Mouse (Mus musculus): ENCODE results near the gene Atp10b. TPM values are rescaled to one million over a fixed set of nuclear protein-coding genes. Genes with fewer than 3 reads are reported as not detected.

The Atp10b gene
- total and polyA plus RNA-seq, 3 experiments: 0.10 TPM; not detected in 2

DNA sequence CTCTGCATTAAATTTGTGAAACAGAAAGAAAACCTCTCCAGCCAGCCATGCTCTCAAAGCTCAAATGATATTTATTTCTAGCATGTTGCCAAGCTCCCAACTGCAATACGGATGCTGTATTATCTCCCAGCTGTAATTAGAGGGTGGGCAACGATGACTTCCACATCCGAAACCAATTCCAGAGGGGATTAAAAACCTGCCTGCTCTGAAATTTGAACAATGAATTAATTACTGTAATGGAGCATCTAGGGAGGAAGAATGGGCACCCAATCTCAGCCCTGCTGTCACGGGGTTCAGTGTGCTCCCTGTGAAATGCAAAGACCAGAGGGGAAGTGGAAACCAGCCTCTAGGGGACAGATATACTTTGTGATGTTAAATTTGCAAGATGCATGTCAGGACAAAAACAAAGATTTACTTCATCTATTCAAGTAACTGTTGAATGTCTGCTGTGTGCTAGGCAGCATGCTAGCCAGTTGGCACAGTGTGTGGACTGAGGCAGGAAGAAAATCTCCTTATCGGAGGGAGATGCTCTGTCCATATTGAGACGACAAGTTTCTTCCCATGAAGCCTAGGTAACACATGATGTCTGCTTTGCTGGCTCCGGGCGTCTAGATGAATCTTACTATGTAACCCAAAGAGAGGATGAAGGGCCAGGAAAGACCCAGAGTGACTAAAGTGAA is 86.8 kb downstream of the Atp10b start:
- intact Hi-C loops (cut with DNase I): no loop called here
- H3K79me2 ChIP-seq (replicated peaks; ENCODE audit: control insufficient read depth, insufficient read depth, low read length): no peaks in the 10 kb centered on the region
- no peaks in the 10 kb centered on the region for H3K36me3 ChIP-seq (ENCODE audit: control insufficient read depth, insufficient read depth, low read length)
- DNase-seq: no peak
- TF ChIP-seq POLR2A (IDR thresholded peaks at IDR 0.05; ENCODE audit: insufficient read depth, low read depth, low read length): no peak
- no peak for TF ChIP-seq CTCF (IDR thresholded peaks at IDR 0.05)
- no peak for TF ChIP-seq EP300 (IDR thresholded peaks at IDR 0.05; ENCODE audit: insufficient read depth, low read depth, low read length)
- no peaks in the 10 kb centered on the region for H3K27me3 ChIP-seq (ENCODE audit: control insufficient read depth, insufficient read depth, low read length)
- H3K27ac ChIP-seq: no peak overlapping the region
- WGBS: 73% methylated on average over 8 of the region's 8 CpGs
- no peak overlapping the region for H3K4me3 ChIP-seq
- no peak overlapping the region for H3K9ac ChIP-seq (ENCODE audit: low read depth, low read length)
- H3K4me1 ChIP-seq (ENCODE audit: control insufficient read depth, insufficient read depth, low read length): no peaks in the 10 kb centered on the region

DNA sequence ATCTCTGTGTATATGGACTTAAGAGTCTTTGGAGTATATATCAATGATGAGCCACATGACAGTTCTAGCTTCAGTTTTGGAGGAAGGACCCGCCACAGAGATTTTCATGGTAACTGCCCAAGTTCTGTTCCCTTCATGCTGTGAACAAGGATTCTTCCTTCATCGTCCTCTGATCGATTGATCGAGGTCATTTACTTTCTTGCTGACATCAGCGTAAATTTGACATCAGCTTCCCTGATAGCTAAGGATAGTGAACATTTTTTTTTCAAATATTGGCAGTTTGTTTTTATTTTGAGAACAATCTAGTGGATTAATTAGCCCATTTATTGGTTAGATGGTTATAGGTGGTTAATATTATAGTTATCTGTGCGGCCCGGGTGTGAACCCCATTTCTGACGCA is 90.1 kb downstream of the Atp10b start:
- TF ChIP-seq POLR2A (IDR thresholded peaks at IDR 0.05; ENCODE audit: insufficient read depth, low read depth, low read length): no peak
- TF ChIP-seq EP300 (IDR thresholded peaks at IDR 0.05; ENCODE audit: insufficient read depth, low read depth, low read length): no peak
- no peak for TF ChIP-seq CTCF (IDR thresholded peaks at IDR 0.05)
- Histone ChIP-seq H3K36me3 (ENCODE audit: control insufficient read depth, insufficient read depth, low read length) (no peaks in the 10 kb centered on the region), H3K27ac (no peak overlapping the region), H3K27me3 (ENCODE audit: control insufficient read depth, insufficient read depth, low read length) (no peaks in the 10 kb centered on the region), H3K4me3 (no peak overlapping the region), H3K9ac (ENCODE audit: low read depth, low read length) (no peak overlapping the region), H3K79me2 (replicated peaks; ENCODE audit: control insufficient read depth, insufficient read depth, low read length) (no peaks in the 10 kb centered on the region), H3K4me1 (ENCODE audit: control insufficient read depth, insufficient read depth, low read length) (no peaks in the 10 kb centered on the region)
- WGBS: 93% methylated on average over 8 of the region's 8 CpGs
- DNase-seq: no peak
- intact Hi-C loops (cut with DNase I): no loop called here

DNA sequence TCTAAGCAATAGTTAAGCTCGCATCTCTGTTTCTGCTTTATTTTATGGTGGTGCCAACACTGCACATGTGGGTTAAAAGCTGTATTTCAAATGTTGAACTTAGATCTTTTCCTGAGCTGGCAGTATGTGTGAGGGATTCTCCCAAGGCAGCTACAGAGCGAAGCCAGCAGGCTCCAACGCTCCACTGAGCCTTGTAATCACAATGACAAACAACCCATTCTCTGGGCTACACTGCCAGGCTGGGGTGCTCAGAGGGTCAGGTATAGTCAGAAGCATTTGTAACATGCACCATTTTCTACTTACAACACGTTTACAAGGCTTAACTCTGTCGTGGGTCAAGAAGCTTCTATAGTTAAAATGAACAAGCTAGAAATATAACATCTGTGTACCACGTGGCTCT is 103.4 kb downstream of the Atp10b start:
- Histone ChIP-seq H3K36me3 (ENCODE audit: control insufficient read depth, insufficient read depth, low read length) (no peaks in the 10 kb centered on the region), H3K4me1 (ENCODE audit: control insufficient read depth, insufficient read depth, low read length) (no peaks in the 10 kb centered on the region), H3K27me3 (ENCODE audit: control insufficient read depth, insufficient read depth, low read length) (no peaks in the 10 kb centered on the region), H3K4me3 (no peak overlapping the region), H3K27ac (no peak overlapping the region), H3K79me2 (replicated peaks; ENCODE audit: control insufficient read depth, insufficient read depth, low read length) (no peaks in the 10 kb centered on the region), H3K9ac (ENCODE audit: low read depth, low read length) (no peak overlapping the region)
- intact Hi-C loops (cut with DNase I): no loop called here
- TF ChIP-seq CTCF (IDR thresholded peaks at IDR 0.05) (no peak), EP300 (IDR thresholded peaks at IDR 0.05; ENCODE audit: insufficient read depth, low read depth, low read length) (no peak), POLR2A (IDR thresholded peaks at IDR 0.05; ENCODE audit: insufficient read depth, low read depth, low read length) (no peak)
- 55% methylated on average over 6 of the region's 6 CpGs for WGBS
- no peak for DNase-seq

DNA sequence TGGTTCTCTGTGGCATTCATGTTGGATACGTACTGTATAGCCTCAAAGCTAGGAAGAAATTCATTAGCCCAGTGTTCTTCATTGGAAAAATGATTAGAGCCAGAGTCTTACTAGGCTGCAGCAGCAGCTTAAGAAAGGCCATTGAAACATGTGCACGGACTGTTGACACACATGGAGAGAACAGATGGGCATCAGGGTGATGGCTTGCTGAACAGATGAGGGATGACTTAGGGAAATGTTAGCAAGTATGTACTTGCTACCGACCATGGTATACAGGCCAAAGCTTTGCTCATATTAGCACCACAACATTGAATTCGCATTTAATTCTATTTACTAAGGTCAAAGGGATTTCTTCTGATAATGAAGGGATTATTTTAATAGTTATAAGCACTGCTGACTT is 105.6 kb downstream of the Atp10b start:
- DNase-seq: no peak
- intact Hi-C loops (cut with DNase I): no loop called here
- Histone ChIP-seq H3K36me3 (ENCODE audit: control insufficient read depth, insufficient read depth, low read length) (no peaks in the 10 kb centered on the region), H3K9ac (ENCODE audit: low read depth, low read length) (no peak overlapping the region), H3K4me1 (ENCODE audit: control insufficient read depth, insufficient read depth, low read length) (no peaks in the 10 kb centered on the region), H3K27ac (no peak overlapping the region), H3K27me3 (ENCODE audit: control insufficient read depth, insufficient read depth, low read length) (no peaks in the 10 kb centered on the region), H3K4me3 (no peak overlapping the region), H3K79me2 (replicated peaks; ENCODE audit: control insufficient read depth, insufficient read depth, low read length) (no peaks in the 10 kb centered on the region)
- TF ChIP-seq CTCF (IDR thresholded peaks at IDR 0.05) (no peak), EP300 (IDR thresholded peaks at IDR 0.05; ENCODE audit: insufficient read depth, low read depth, low read length) (no peak), POLR2A (IDR thresholded peaks at IDR 0.05; ENCODE audit: insufficient read depth, low read depth, low read length) (no peak)
- 83% methylated on average over 4 of the region's 4 CpGs for WGBS

DNA sequence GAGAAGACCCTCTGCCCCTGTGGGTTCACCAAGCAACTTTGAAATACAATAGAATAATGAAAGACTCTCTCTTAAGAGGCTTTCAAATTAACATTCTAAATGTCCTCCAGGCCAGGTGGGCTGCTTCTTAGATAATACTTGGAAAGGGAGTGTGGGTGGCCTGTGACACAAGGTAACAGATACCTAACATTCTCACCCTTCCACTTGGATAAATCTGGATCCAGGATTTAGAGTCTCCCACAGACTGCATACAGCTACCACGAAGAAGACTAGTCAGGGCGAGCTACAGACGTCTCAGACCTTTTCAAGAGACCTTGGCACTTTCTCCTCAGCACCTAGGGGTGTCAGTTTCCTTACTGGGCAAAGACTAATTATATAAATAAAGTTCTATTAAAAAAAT is 107.6 kb downstream of the Atp10b start:
- Histone ChIP-seq H3K9ac (ENCODE audit: low read depth, low read length) (no peak overlapping the region), H3K4me3 (no peak overlapping the region), H3K79me2 (replicated peaks; ENCODE audit: control insufficient read depth, insufficient read depth, low read length) (no peaks in the 10 kb centered on the region), H3K27ac (no peak overlapping the region), H3K4me1 (ENCODE audit: control insufficient read depth, insufficient read depth, low read length) (no peaks in the 10 kb centered on the region), H3K36me3 (ENCODE audit: control insufficient read depth, insufficient read depth, low read length) (no peaks in the 10 kb centered on the region), H3K27me3 (ENCODE audit: control insufficient read depth, insufficient read depth, low read length) (no peaks in the 10 kb centered on the region)
- intact Hi-C loops (cut with DNase I): no loop called here
- TF ChIP-seq POLR2A (IDR thresholded peaks at IDR 0.05; ENCODE audit: insufficient read depth, low read depth, low read length): no peak
- TF ChIP-seq CTCF (IDR thresholded peaks at IDR 0.05): no peak
- TF ChIP-seq EP300 (IDR thresholded peaks at IDR 0.05; ENCODE audit: insufficient read depth, low read depth, low read length): no peak
- WGBS: 85% methylated on average over 3 of the region's 3 CpGs
- no peak for DNase-seq

DNA sequence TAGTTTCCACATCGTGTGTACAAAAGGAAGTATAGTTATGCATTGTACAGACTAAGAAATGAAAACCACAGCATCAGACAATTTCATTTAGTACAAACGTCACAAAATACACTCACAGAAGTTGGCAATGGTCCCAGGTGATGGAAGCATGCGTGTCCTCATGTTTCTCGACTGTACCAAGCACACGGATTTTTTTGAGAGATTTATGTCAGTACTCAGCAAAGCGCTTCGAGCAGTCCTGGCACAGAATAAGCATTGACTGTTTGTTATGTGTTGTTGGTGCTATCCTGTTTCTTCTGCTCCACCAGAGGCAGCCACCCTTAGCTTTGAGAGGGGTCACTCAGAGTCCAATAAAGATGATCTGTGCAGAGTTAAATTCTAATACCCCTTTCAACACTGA is 108.1 kb downstream of the Atp10b start:
- H3K79me2 ChIP-seq (replicated peaks; ENCODE audit: control insufficient read depth, insufficient read depth, low read length): no peaks in the 10 kb centered on the region
- no peak overlapping the region for H3K27ac ChIP-seq
- no peak for DNase-seq
- H3K4me1 ChIP-seq (ENCODE audit: control insufficient read depth, insufficient read depth, low read length): no peaks in the 10 kb centered on the region
- intact Hi-C loops (cut with DNase I): no loop called here
- WGBS: 53% methylated on average over 7 of the region's 7 CpGs
- H3K27me3 ChIP-seq (ENCODE audit: control insufficient read depth, insufficient read depth, low read length): no peaks in the 10 kb centered on the region
- TF ChIP-seq POLR2A (IDR thresholded peaks at IDR 0.05; ENCODE audit: insufficient read depth, low read depth, low read length) (no peak), CTCF (IDR thresholded peaks at IDR 0.05) (no peak), EP300 (IDR thresholded peaks at IDR 0.05; ENCODE audit: insufficient read depth, low read depth, low read length) (no peak)
- H3K9ac ChIP-seq (ENCODE audit: low read depth, low read length): no peak overlapping the region
- no peak overlapping the region for H3K4me3 ChIP-seq
- no peaks in the 10 kb centered on the region for H3K36me3 ChIP-seq (ENCODE audit: control insufficient read depth, insufficient read depth, low read length)
